Mouse (Mus musculus) cerebellum, adult 2 months (tissue): Measurements from ENCODE around the gene Rcc1.

Source experiments
- CTCF ChIP-seq: fragments of 200-500 bp; IDR thresholded peaks from 2 replicates; pipeline ENCODE4 v1.5.1; 2011; ENCODE audit warnings: low read depth, mild to moderate bottlenecking, control low read depth, low read length, moderate library complexity, borderline replicate concordance; ENCODE audit not compliant: insufficient read depth
- POLR2A ChIP-seq: fragments of 200-500 bp; IDR thresholded peaks from 2 replicates; pipeline ENCODE4 v1.6.1; 2011; ENCODE audit warnings: low read length, control low read depth, borderline replicate concordance; ENCODE audit not compliant: insufficient read depth

DNA sequence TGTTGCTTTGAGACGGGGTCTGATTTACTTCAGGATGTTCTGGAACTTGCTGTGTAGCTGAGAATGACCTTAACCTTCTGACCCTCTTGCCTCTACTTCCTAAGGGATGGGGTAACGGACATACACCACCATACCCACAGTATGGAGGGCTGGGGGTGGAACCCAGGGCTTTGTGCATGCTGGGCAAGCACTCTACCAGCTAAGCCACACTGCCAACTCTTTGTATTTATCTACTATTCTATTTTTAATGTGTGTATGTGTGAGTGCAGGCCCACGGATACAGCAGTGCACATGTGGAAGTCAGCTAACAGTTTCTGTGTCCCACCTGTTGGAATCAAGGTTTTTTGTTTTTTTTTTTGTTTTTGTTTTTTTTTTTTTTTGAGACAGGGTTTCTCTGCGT is 6.1 kb upstream of the Rcc1 start:
- TF ChIP-seq POLR2A (no peak), CTCF (no peak)
